Mouse (Mus musculus): ENCODE data around the gene Ldhal6b. TPM values are rescaled to one million over a fixed set of nuclear protein-coding genes. Genes with fewer than 3 reads are reported as not detected.
"Not testable (repeated sequence)": the region's sequence is repeated elsewhere in the genome, so short reads cannot be mapped to it uniquely, and the experiment has no call there.

Gene Ldhal6b
- polyA plus RNA-seq (2012; rRNA removed), result 0.19 and 0.38 TPM in 2 replicates

DNA sequence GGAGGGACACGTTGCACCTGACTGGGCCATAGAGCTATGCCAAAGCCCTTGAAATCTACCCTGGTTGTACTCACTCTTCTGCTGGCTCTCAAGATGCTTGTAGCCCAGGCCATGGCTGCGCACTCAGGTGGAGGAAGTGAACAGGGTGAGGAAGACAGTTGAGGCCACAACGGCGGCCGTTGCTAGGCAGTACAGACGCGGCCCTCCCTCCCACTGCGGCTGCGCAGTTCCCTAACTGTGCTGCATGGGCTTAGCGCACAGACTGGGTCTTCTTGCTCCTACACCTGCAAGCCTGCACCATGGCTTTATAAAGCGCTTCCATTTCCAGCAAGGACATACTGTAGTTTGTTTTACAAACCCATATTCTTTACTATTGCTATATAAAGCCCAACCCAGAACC is at the start of gene Ldhal6b:
Ldhal6b (minus strand) TSS at position 223 of the 400 bp plus-strand sequence.
- TF ChIP-seq POLR2A (IDR thresholded peaks at IDR 0.05; ENCODE audit: borderline replicate concordance, extremely low read depth, low read depth, low read length) (no peak), CTCF (IDR thresholded peaks at IDR 0.05; ENCODE audit: insufficient read depth, low read length) (no peak)
- no peak for DNase-seq
- WGBS, result 96% methylated on average over 11 of the region's 11 CpGs
- H3K4me1 ChIP-seq (ENCODE audit: control insufficient read depth, insufficient read depth, low read length), result no peaks in the 10 kb centered on the region
- no peak within 1 kb of the TSS for H3K4me3 ChIP-seq (replicated peaks; ENCODE audit: extremely low read depth, low read depth, low read length)

- DNase-seq, result no peak
- 36% methylated on average over 4 of the region's 4 CpGs for WGBS
- TF ChIP-seq POLR2A (IDR thresholded peaks at IDR 0.05; ENCODE audit: borderline replicate concordance, extremely low read depth, low read depth, low read length) (no peak), CTCF (IDR thresholded peaks at IDR 0.05; ENCODE audit: insufficient read depth, low read length) (no peak)
- H3K4me3 ChIP-seq (replicated peaks; ENCODE audit: extremely low read depth, low read depth, low read length), result no peak overlapping the region
- H3K4me1 ChIP-seq (ENCODE audit: control insufficient read depth, insufficient read depth, low read length), result no peaks in the 10 kb centered on the region
Observed at GRCm38 (mm10) chr17:5467177-5467576, 48.6 kb upstream of the Ldhal6b start.

GRCm38 (mm10) chr17:5466736-5467135 is 48.2 kb upstream of the Ldhal6b start:
- 73% methylated on average over 8 of the region's 8 CpGs for WGBS
- H3K4me3 ChIP-seq (replicated peaks; ENCODE audit: extremely low read depth, low read depth, low read length), result no peak overlapping the region
- H3K4me1 ChIP-seq (ENCODE audit: control insufficient read depth, insufficient read depth, low read length), result no peaks in the 10 kb centered on the region
- no peak for DNase-seq
- TF ChIP-seq CTCF (IDR thresholded peaks at IDR 0.05; ENCODE audit: insufficient read depth, low read length) (no peak), POLR2A (IDR thresholded peaks at IDR 0.05; ENCODE audit: borderline replicate concordance, extremely low read depth, low read depth, low read length) (no peak)

GRCm38 (mm10) chr17:5463912-5464311 is 45.3 kb upstream of the Ldhal6b start:
- H3K4me1 ChIP-seq (ENCODE audit: control insufficient read depth, insufficient read depth, low read length), result no peaks in the 10 kb centered on the region
- H3K4me3 ChIP-seq (replicated peaks; ENCODE audit: extremely low read depth, low read depth, low read length), result no peak overlapping the region
- DNase-seq, result no peak
- WGBS, result 59% methylated on average over 2 of the region's 2 CpGs
- TF ChIP-seq POLR2A (IDR thresholded peaks at IDR 0.05; ENCODE audit: borderline replicate concordance, extremely low read depth, low read depth, low read length) (no peak), CTCF (IDR thresholded peaks at IDR 0.05; ENCODE audit: insufficient read depth, low read length) (no peak)

- 72% methylated on average over 4 of the region's 4 CpGs for WGBS
- TF ChIP-seq POLR2A (IDR thresholded peaks at IDR 0.05; ENCODE audit: borderline replicate concordance, extremely low read depth, low read depth, low read length) (no peak), CTCF (IDR thresholded peaks at IDR 0.05; ENCODE audit: insufficient read depth, low read length) (no peak)
- Histone ChIP-seq H3K4me1 (ENCODE audit: control insufficient read depth, insufficient read depth, low read length) (no peaks in the 10 kb centered on the region), H3K4me3 (replicated peaks; ENCODE audit: extremely low read depth, low read depth, low read length) (no peak overlapping the region)
- DNase-seq, result no peak
Observed at GRCm38 (mm10) chr17:5453657-5454056, 35.1 kb upstream of the Ldhal6b start.

DNA sequence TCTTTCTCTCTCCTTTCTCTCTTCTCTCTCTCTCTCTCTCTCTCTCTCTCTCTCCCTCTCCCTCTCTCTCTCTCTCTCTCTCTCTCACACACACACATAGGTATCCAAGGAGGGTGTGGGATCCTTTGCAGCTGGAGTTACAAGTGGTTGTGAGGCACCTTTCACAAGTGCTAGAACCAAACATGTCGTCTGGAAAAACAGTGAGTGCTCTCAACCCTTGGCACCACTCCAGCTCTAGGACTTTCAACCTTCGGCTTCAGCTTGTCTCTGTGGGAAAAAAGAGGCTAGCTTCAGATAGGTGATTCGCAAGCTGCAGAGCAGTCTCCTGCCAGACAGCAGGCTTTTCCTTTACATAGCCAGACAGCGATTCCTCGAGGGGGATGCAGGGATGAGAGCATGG is 25.2 kb upstream of the Ldhal6b start:
- 41% methylated on average over 5 of the region's 5 CpGs for WGBS
- DNase-seq, result peak; percentile 52
- H3K4me1 ChIP-seq (ENCODE audit: control insufficient read depth, insufficient read depth, low read length), result peaks cover 8% of the 10 kb centered on the region

DNA sequence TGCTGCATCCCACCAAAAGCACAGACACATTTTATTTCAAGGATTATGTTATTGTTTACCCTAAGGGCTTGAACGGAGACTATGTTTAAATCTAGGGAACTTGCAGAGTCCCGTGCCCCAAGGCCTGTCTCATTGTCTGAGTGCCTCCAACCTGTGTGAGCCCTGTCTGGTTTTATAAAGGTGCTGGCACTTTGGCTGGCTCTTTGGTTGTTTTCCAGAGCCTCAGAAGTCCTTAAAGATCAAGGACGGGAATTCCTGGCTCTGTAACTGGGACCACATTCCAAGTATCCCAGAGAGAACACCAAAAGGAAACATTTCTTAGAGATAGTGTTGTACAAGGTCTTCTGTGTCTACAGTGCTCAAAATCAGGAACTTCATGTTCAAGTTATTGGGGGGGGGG is 24.7 kb upstream of the Ldhal6b start:
- no peak for DNase-seq
- no peak for TF ChIP-seq CTCF (IDR thresholded peaks at IDR 0.05; ENCODE audit: insufficient read depth, low read length)
- no peak for TF ChIP-seq POLR2A (IDR thresholded peaks at IDR 0.05; ENCODE audit: borderline replicate concordance, extremely low read depth, low read depth, low read length)
- 40% methylated on average over 3 of the region's 3 CpGs for WGBS
- Histone ChIP-seq H3K4me1 (ENCODE audit: control insufficient read depth, insufficient read depth, low read length) (peaks cover 8% of the 10 kb centered on the region), H3K4me3 (replicated peaks; ENCODE audit: extremely low read depth, low read depth, low read length) (no peak overlapping the region)

More for the DNA sequence above, 25.2 kb upstream of the Ldhal6b start:
- no peak for TF ChIP-seq POLR2A (IDR thresholded peaks at IDR 0.05; ENCODE audit: borderline replicate concordance, extremely low read depth, low read depth, low read length)
- TF ChIP-seq CTCF (IDR thresholded peaks at IDR 0.05; ENCODE audit: insufficient read depth, low read length), result no peak
- no peak overlapping the region for H3K4me3 ChIP-seq (replicated peaks; ENCODE audit: extremely low read depth, low read depth, low read length)

GRCm38 (mm10) chr17:5442403-5442802 is 23.8 kb upstream of the Ldhal6b start:
- not testable (repeated sequence) for H3K4me3 ChIP-seq (replicated peaks; ENCODE audit: extremely low read depth, low read depth, low read length); DNase-seq; H3K4me1 ChIP-seq (ENCODE audit: control insufficient read depth, insufficient read depth, low read length)
- 74% methylated on average over 5 of the region's 5 CpGs for WGBS

DNA sequence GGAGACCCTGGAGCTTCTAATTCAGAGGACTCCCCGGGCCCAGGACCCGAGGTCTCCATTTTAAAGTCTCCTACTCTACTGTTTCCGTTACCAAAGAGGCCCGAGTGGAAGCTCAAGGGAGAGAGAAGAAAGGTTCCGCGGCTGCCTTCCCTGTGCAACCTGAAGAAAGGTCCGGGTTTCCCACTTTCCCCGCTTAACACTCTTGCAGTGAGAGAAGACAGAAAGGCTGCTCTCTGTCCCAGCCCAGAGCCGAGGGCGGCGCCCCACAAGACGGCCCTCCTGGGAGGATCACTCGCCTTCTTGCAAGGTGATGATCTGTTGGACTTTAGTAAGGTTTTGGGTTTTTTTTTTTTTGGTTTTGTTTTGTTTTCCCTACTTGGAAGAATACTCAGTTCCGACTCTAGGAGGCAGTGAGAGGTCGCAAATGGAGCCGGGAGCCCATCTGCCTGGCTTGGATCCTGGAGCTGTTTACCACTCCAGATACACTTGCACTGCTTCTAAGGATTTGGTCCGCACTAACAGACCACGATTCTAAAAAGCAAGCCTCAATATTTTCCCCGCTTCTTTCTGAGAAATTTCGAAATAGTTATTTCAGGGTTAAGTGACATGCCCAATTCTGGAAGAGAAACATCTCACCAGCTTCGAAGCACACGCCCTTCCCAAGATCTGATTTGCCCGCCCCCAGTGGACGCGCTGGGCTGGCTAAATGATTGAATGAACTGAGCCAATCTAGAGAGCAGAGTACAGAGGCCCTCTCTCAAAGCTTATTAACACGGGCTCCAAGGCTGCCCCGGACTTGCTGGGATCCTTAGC is 21.8 kb upstream of the Ldhal6b start, which contains the start of gene Tmem242:
Tmem242 (minus strand) TSS at position 101 of the 813 bp plus-strand sequence.
- peak within 1 kb of the TSS; percentile 96 for H3K4me3 ChIP-seq (replicated peaks; ENCODE audit: extremely low read depth, low read depth, low read length)
- WGBS, result under 1% methylated on average over 27 of the region's 27 CpGs
- DNase-seq, result peak; percentile 90
- TF ChIP-seq POLR2A (IDR thresholded peaks at IDR 0.05; ENCODE audit: borderline replicate concordance, extremely low read depth, low read depth, low read length), result peak; percentile 54; the same call in 1 of the 2 replicates
- peak; percentile 77 for TF ChIP-seq CTCF (IDR thresholded peaks at IDR 0.05; ENCODE audit: insufficient read depth, low read length)
- H3K4me1 ChIP-seq (ENCODE audit: control insufficient read depth, insufficient read depth, low read length), result peaks cover 8% of the 10 kb centered on the region

DNA sequence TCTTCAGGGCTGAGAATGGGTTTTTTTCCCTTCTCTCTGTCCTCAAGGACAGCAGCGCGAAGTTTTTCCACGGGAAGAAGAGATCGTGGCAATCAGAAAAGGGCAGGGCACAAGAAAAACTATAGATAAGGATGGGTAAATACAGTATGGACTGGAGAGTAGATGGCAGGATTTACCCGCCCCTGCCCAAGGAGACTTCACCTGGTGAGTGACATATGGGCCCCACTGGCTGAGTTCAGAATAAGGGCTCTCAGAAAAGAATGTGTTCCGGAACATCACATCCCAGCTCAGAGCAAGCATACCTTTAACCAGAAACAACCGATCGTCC is 21.2 kb upstream of the Ldhal6b start:
- no peak for DNase-seq
- WGBS, result 2% methylated on average over 8 of the region's 8 CpGs
- H3K4me3 ChIP-seq (replicated peaks; ENCODE audit: extremely low read depth, low read depth, low read length), result peak overlapping the region; percentile 96
- peaks cover 8% of the 10 kb centered on the region for H3K4me1 ChIP-seq (ENCODE audit: control insufficient read depth, insufficient read depth, low read length)
- TF ChIP-seq CTCF (IDR thresholded peaks at IDR 0.05; ENCODE audit: insufficient read depth, low read length) (no peak), POLR2A (IDR thresholded peaks at IDR 0.05; ENCODE audit: borderline replicate concordance, extremely low read depth, low read depth, low read length) (no peak)
